Mouse (Mus musculus) liver, embryonic 11.5 days (tissue): ENCODE measurements around the gene Shisal2a. TPM values are rescaled to one million over a fixed set of nuclear protein-coding genes. Genes with fewer than 3 reads are reported as not detected.

Experiments used
- ATAC-seq: fragments of 200-750 bp; cut with Nextera tagmentation; replicated peaks from 2 replicates; pipeline ENCODE4 v1.8.0; 2017; ENCODE audit warnings: moderate number of reproducible peaks, mild to moderate bottlenecking, moderate TSS enrichment, moderate library complexity; ENCODE audit not compliant: low FRiP score
- DNase-seq: peaks from one replicate; pipeline ENCODE4 v3.0.0-alpha.2; 2017; ENCODE audit warnings: low spot score
- H3K27ac ChIP-seq: fragments of 300-500 bp; sonication (generic); 2 replicates; pipeline ENCODE4 v1.5.1; 2014; ENCODE audit warnings: mild to moderate bottlenecking, low read depth, low read length, control low read depth
- H3K27me3 ChIP-seq: fragments of 300-500 bp; sonication (generic); replicated peaks from 2 replicates; pipeline ENCODE4 v1.6.1; 2014; ENCODE audit warnings: low read length, mixed read lengths; ENCODE audit not compliant: control insufficient read depth, insufficient read depth
- H3K36me3 ChIP-seq: fragments of 300-500 bp; sonication (generic); 2 replicates; pipeline ENCODE4 v1.6.1; 2014; ENCODE audit warnings: mild to moderate bottlenecking, low read length, moderate library complexity, mixed read lengths; ENCODE audit not compliant: control insufficient read depth, insufficient read depth
- H3K4me1 ChIP-seq: fragments of 300-500 bp; sonication (generic); replicated peaks from 2 replicates; pipeline ENCODE4 v1.6.1; 2014; ENCODE audit warnings: low read length, mixed read lengths; ENCODE audit not compliant: control insufficient read depth, insufficient read depth
- H3K4me2 ChIP-seq: fragments of 300-500 bp; sonication (generic); 2 replicates; pipeline ENCODE4 v1.6.1; 2014; ENCODE audit warnings: mild to moderate bottlenecking, control low read depth, moderate library complexity
- H3K4me3 ChIP-seq: fragments of 300-500 bp; sonication (generic); 2 replicates; pipeline ENCODE4 v1.5.1; 2014; ENCODE audit warnings: low read depth, low read length, control low read depth
- H3K9ac ChIP-seq: fragments of 300-500 bp; sonication (generic); 2 replicates; pipeline ENCODE4 v1.6.1; 2014; ENCODE audit warnings: low read depth, low read length, control low read depth
- H3K9me3 ChIP-seq: fragments of 300-500 bp; sonication (generic); 2 replicates; pipeline ENCODE4 v1.6.1; 2016; ENCODE audit warnings: low read length, inconsistent platforms, mixed read lengths; ENCODE audit not compliant: control insufficient read depth
- WGBS: fragments of 180-500 bp; shearing (Covaris S2); extraction: QIAGEN DNeasy Blood & Tissue Kit; methylation state at CpG from one replicate; pipeline ENCODE4 v1.1.7; 2014; 5-methylcytosine and 5-hydroxymethylcytosine counted together
- polyA plus RNA-seq: library from polyadenylated mRNA; unstranded; fragments of >200 nt; fragmentation: Nextera tagmentation; extraction: Ambion mirVana; gene quantifications from 2 replicates; pipeline ENCODE4 v1.2.1, GENCODE M21; 2014

Shisal2a gene
- 1.0 and 1.9 TPM in 2 replicates for polyA plus RNA-seq

GRCm38 (mm10) chr4:108383183-108383714 is at the start of gene Shisal2a:
Gene Shisal2a (minus strand): TSS chr4:108383349.
- DNase-seq, result no peak
- Histone ChIP-seq H3K4me1 (peaks cover 14% of the 10 kb centered on the region), H3K27ac (no peak within 1 kb of the TSS), H3K36me3 (no peaks in the 10 kb centered on the region), H3K4me2 (peak within 1 kb of the TSS; percentile 74), H3K27me3 (peaks cover 58% of the 10 kb centered on the region), H3K9me3 (no peaks in the 10 kb centered on the region), H3K4me3 (peak within 1 kb of the TSS; percentile 51), H3K9ac (peak within 1 kb of the TSS; percentile 50)
- 0 out of 2 replicates have a peak, but pooled peaks have one; percentile 24 for ATAC-seq
- WGBS, result 3% methylated on average over 55 of the region's 55 CpGs

- Histone ChIP-seq H3K27me3 (no peaks in the 10 kb centered on the region), H3K9me3 (no peaks in the 10 kb centered on the region), H3K9ac (no peak overlapping the region), H3K4me1 (peaks cover 21% of the 10 kb centered on the region), H3K4me3 (no peak overlapping the region), H3K36me3 (no peaks in the 10 kb centered on the region), H3K4me2 (no peak overlapping the region), H3K27ac (no peak overlapping the region; the same call in 1 of the 2 replicates)
- ATAC-seq, result no peak
- no peak for DNase-seq
- 41% methylated on average over 2 of the region's 2 CpGs for WGBS
These were observed 48.4 kb upstream of the Shisal2a start for GRCm38 (mm10) chr4:108431561-108431936.

- Histone ChIP-seq H3K27ac (no peak overlapping the region; the same call in 1 of the 2 replicates), H3K36me3 (no peaks in the 10 kb centered on the region), H3K9ac (no peak overlapping the region), H3K4me3 (no peak overlapping the region), H3K4me1 (peaks cover 21% of the 10 kb centered on the region), H3K9me3 (no peaks in the 10 kb centered on the region), H3K4me2 (no peak overlapping the region), H3K27me3 (no peaks in the 10 kb centered on the region)
- no peak for DNase-seq
- 50% methylated on average over 4 of the region's 4 CpGs for WGBS
- ATAC-seq, result no peak; the same call in 1 of the 2 replicates
These were observed 47.8 kb upstream of the Shisal2a start for GRCm38 (mm10) chr4:108430656-108431560.

- Histone ChIP-seq H3K4me1 (peaks cover 19% of the 10 kb centered on the region), H3K36me3 (no peaks in the 10 kb centered on the region), H3K9me3 (no peaks in the 10 kb centered on the region), H3K4me2 (no peak overlapping the region), H3K9ac (no peak overlapping the region), H3K27me3 (no peaks in the 10 kb centered on the region), H3K4me3 (no peak overlapping the region), H3K27ac (no peak overlapping the region)
- DNase-seq (no peak), ATAC-seq (no peak)
- 50% methylated on average over 6 of the region's 6 CpGs for WGBS
These were observed 45.2 kb upstream of the Shisal2a start for GRCm38 (mm10) chr4:108428341-108428721.

- Histone ChIP-seq H3K4me2 (no peak overlapping the region), H3K27ac (no peak overlapping the region), H3K4me1 (peaks cover 18% of the 10 kb centered on the region), H3K9ac (no peak overlapping the region), H3K4me3 (no peak overlapping the region), H3K27me3 (no peaks in the 10 kb centered on the region), H3K36me3 (no peaks in the 10 kb centered on the region), H3K9me3 (no peaks in the 10 kb centered on the region)
- 54% methylated on average over 11 of the region's 11 CpGs for WGBS
- DNase-seq (no peak), ATAC-seq (0 out of 2 replicates have a peak, but pooled peaks have one; percentile 20)
These were observed 44.7 kb upstream of the Shisal2a start for GRCm38 (mm10) chr4:108427719-108428340.

- Histone ChIP-seq H3K9ac (no peak overlapping the region), H3K4me2 (no peak overlapping the region), H3K4me3 (no peak overlapping the region), H3K27ac (no peak overlapping the region), H3K9me3 (no peaks in the 10 kb centered on the region), H3K36me3 (no peaks in the 10 kb centered on the region), H3K4me1 (peaks cover 7% of the 10 kb centered on the region), H3K27me3 (no peaks in the 10 kb centered on the region)
- 53% methylated on average over 2 of the region's 2 CpGs for WGBS
- ATAC-seq, result no peak
- DNase-seq, result no peak
These were observed 41.4 kb upstream of the Shisal2a start for GRCm38 (mm10) chr4:108424587-108424986.

- no peak for DNase-seq
- ATAC-seq, result no peak
- peaks cover 13% of the 10 kb centered on the region for H3K27me3 ChIP-seq
- H3K4me3 ChIP-seq, result no peak overlapping the region
- H3K36me3 ChIP-seq, result no peaks in the 10 kb centered on the region
- H3K27ac ChIP-seq, result no peak overlapping the region
- 42% methylated on average over 8 of the region's 8 CpGs for WGBS
- H3K9ac ChIP-seq, result no peak overlapping the region
- H3K4me2 ChIP-seq, result no peak overlapping the region
- H3K4me1 ChIP-seq, result peaks cover 4% of the 10 kb centered on the region; the same call in 1 of the 2 replicates
- no peaks in the 10 kb centered on the region for H3K9me3 ChIP-seq
These were observed 24.5 kb upstream of the Shisal2a start for GRCm38 (mm10) chr4:108407621-108408020.

- Histone ChIP-seq H3K27me3 (peaks cover 13% of the 10 kb centered on the region), H3K36me3 (no peaks in the 10 kb centered on the region), H3K9me3 (no peaks in the 10 kb centered on the region), H3K4me2 (peak within 1 kb of the TSS; percentile 71), H3K9ac (peak within 1 kb of the TSS; percentile 50), H3K4me3 (peak within 1 kb of the TSS; percentile 49), H3K27ac (peak within 1 kb of the TSS; percentile 62), H3K4me1 (peaks cover 4% of the 10 kb centered on the region; the same call in 1 of the 2 replicates)
- 12% methylated on average over 15 of the region's 15 CpGs for WGBS
- no peak for ATAC-seq
- DNase-seq, result no peak
These were observed 23.8 kb upstream of the Shisal2a start, which contains the start of gene Gpx7 for GRCm38 (mm10) chr4:108406861-108407401. Gene Gpx7 (minus strand): TSS chr4:108406961.
